Mouse (Mus musculus) cortical plate, adult 2 months (tissue): ENCODE results near the gene Iqgap1. TPM values are rescaled to one million over a fixed set of nuclear protein-coding genes. Genes with fewer than 3 reads are reported as not detected.

Experiments used
- H3K27ac ChIP-seq: fragments of 200-500 bp; 2 replicates; pipeline ENCODE4 v1.5.1; 2012; ENCODE audit warnings: low read length, control low read depth, inconsistent platforms; ENCODE audit not compliant: insufficient read depth
- H3K4me1 ChIP-seq: fragments of 200-500 bp; 2 replicates; pipeline ENCODE4 v1.6.1; 2011; ENCODE audit warnings: low read length; ENCODE audit not compliant: control insufficient read depth, insufficient read depth
- H3K4me3 ChIP-seq: fragments of 200-500 bp; 2 replicates; pipeline ENCODE4 v1.5.1; 2011; ENCODE audit warnings: mild to moderate bottlenecking, low read length, control low read depth; ENCODE audit not compliant: insufficient read depth
- CTCF ChIP-seq: fragments of 200-500 bp; IDR thresholded peaks from 2 replicates; pipeline ENCODE4 v1.5.1; 2011; ENCODE audit warnings: mild to moderate bottlenecking, control low read depth, low read length; ENCODE audit not compliant: insufficient read depth; ENCODE audit errors: extremely low read depth
- POLR2A ChIP-seq: fragments of 200-500 bp; IDR thresholded peaks from 2 replicates; pipeline ENCODE4 v1.6.1; 2011; ENCODE audit warnings: mild to moderate bottlenecking, low read length, control low read depth; ENCODE audit not compliant: insufficient read depth; ENCODE audit errors: extremely low read depth
- polyA plus RNA-seq: library from polyadenylated mRNA; depleted of rRNA; stranded (reverse); fragments of >200 nt; gene quantifications from 2 replicates; pipeline ENCODE4 v1.2.3, GENCODE M21; 2012

Iqgap1 gene
- polyA plus RNA-seq, 1 experiment = 18.9 TPM

DNA sequence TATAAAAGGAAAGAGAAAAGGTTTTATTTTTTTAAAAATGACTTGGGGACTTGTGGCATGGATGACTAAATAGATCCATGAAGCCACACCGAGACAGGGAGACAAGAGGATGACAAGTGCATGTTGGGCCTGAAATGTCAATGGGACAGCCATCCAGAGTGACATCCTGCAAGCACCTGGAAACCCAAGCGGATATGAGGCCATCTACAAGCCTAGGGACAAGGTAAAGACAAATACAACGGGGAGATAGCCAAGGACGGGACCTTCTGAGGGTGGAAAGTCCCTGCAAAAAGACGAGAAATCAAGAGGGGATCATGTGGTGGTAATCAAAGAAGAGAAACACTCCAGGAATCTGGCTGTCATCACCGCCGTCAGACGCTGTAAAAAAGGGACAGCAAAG is 48.6 kb downstream of the Iqgap1 start:
- no peak overlapping the region for H3K4me3 ChIP-seq
- H3K4me1 ChIP-seq = peaks cover 9% of the 10 kb centered on the region
- no peak for TF ChIP-seq CTCF
- 0 out of 2 replicates have a peak overlapping the region, but pooled peaks have one; percentile 18 for H3K27ac ChIP-seq

DNA sequence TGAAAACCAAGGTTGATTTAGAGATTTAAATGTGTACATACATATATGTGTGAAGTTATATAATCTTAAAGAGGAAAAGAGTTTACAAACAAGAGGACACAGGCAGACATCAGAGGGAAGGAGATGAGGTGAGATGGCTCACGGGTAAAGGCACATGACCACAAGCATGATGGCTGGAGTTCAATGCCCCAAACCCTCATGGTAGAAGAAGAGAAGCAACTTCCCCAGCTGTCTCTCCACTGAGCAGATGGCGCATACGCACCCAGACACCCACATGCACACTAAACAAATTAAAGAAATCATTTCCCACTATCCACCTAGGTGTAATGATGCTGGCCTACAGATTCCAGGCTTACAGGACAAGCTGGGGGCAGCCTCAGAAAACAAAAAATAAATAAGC is 49.7 kb downstream of the Iqgap1 start:
- H3K4me3 ChIP-seq = no peak overlapping the region
- TF ChIP-seq CTCF = no peak
- no peak for TF ChIP-seq POLR2A
- no peak overlapping the region; the same call in 1 of the 2 replicates for H3K27ac ChIP-seq
- H3K4me1 ChIP-seq = peaks cover 9% of the 10 kb centered on the region

- Histone ChIP-seq H3K4me3 (no peak overlapping the region), H3K27ac (peak overlapping the region; percentile 53), H3K4me1 (peaks cover 9% of the 10 kb centered on the region)
- TF ChIP-seq CTCF (no peak), POLR2A (no peak)
Measured at GRCm38 (mm10) chr7:80775448-80775904, 50.3 kb downstream of the Iqgap1 start.

DNA sequence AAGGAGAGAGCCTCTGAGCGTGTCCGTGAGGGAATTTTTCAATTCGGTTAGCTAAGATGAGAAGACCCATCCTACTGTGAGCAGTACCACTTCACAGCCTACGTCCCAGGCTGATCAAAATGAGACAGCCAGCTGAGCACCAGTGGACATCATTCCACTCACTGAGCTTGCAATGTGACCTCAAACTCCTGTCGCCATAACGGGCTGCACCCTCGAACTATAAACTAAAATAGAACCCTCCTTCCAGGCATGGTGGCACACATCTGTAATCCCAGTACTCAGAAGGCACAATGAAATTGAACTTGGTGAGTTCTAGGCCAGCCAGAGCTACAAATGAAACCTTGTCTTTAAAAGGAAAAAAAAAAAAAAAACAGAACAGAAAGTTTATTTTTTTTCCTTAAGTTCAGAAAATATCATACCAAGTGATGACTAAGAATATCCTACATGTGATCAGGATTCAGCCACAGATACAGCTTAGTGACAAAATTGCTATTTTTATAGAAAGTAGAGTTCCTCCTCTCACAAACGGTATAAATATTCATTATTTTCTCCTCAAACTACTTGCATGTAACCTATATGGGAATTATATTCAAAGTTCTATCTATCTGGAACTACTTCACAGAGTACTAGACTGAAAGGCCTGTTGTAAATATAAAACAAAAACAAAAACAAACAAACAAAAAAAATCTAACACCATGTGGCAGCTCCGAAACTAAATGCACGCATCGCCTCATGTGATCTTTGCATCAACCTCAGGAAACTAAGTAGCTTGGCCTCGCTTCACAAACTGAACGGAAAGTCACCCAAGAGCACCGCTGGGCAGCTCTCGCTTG is 50.9 kb downstream of the Iqgap1 start:
- H3K4me1 ChIP-seq = peaks cover 9% of the 10 kb centered on the region
- no peak for TF ChIP-seq POLR2A
- TF ChIP-seq CTCF = no peak
- H3K4me3 ChIP-seq = no peak overlapping the region
- peak overlapping the region; percentile 91 for H3K27ac ChIP-seq

DNA sequence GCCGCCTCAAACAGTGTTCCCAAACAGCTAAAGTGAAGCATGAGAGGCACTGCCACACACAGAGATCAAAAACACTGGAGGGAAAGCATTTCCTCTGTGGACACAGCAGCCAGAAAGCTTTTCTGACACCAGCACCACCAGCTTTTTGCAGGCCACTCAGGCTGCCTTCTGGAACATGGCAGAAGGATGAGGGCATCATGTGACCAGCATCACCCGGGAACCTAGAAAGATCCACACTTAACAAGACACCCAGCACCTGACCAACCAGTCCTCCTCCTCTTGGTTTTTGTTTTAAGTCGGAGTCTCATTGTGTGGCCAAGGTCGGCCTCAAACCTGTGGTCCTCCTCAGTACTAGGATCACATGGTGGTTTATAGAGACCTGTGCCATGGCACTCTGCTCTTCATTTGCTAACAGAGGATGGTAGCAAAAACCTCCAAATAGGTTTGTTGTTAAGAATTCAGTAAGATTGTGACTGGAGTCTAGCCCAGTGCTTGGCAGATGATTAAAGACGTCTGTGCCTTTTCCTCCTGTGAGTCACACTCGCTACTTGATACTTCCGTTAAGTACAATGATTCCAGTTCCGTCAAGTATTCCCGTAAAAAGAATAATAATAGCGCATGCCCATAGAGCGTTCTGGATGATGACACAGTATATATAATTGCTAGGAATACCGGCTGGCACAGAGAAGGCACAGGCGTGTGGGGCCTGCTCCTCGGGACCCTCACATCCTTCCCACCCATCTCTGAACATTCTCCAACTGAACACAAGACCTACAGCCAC is 51.8 kb downstream of the Iqgap1 start:
- no peak for TF ChIP-seq CTCF
- TF ChIP-seq POLR2A = no peak
- peaks cover 9% of the 10 kb centered on the region for H3K4me1 ChIP-seq
- peak overlapping the region; percentile 91 for H3K27ac ChIP-seq
- H3K4me3 ChIP-seq = no peak overlapping the region

GRCm38 (mm10) chr7:80770466-80770865 is 55.3 kb downstream of the Iqgap1 start:
- Histone ChIP-seq H3K4me3 (no peak overlapping the region), H3K4me1 (peaks cover 13% of the 10 kb centered on the region; the same call in 1 of the 2 replicates), H3K27ac (no peak overlapping the region)
- no peak for TF ChIP-seq POLR2A
- no peak for TF ChIP-seq CTCF

GRCm38 (mm10) chr7:80766861-80767312 is 58.9 kb downstream of the Iqgap1 start:
- H3K27ac ChIP-seq = no peak overlapping the region
- H3K4me1 ChIP-seq = peaks cover 13% of the 10 kb centered on the region
- H3K4me3 ChIP-seq = no peak overlapping the region
- TF ChIP-seq POLR2A (peak; percentile 50; the same call in 1 of the 2 replicates), CTCF (no peak)

GRCm38 (mm10) chr7:80766072-80766471 is 59.7 kb downstream of the Iqgap1 start:
- Histone ChIP-seq H3K4me1 (peaks cover 13% of the 10 kb centered on the region), H3K27ac (no peak overlapping the region), H3K4me3 (no peak overlapping the region)
- TF ChIP-seq CTCF = no peak
- no peak for TF ChIP-seq POLR2A

GRCm38 (mm10) chr7:80763864-80764437 is 61.8 kb downstream of the Iqgap1 start:
- Histone ChIP-seq H3K27ac (peak overlapping the region; percentile 12; the same call in 1 of the 2 replicates), H3K4me3 (no peak overlapping the region), H3K4me1 (peaks cover 13% of the 10 kb centered on the region)
- TF ChIP-seq CTCF = no peak
- no peak for TF ChIP-seq POLR2A

DNA sequence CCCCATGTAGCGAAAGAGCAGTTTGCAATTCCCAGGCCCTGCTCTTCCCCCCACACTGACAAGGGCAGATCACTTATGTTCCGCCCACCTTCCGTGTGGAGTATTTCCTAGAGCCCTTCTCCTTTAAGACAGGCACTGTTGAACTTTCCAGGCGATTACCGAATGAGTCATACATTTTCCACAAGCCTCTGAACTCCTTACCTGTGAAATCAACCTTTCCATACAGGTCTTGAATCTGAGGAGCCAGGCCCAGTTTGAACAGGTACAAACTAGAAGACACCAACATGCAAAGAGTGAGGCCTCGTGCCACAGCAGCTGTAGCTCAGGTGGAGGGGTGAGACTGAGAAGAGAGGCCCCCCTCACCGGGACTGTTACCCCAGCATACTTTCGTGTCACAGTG is 63.5 kb downstream of the Iqgap1 start:
- Histone ChIP-seq H3K4me3 (no peak overlapping the region), H3K27ac (no peak overlapping the region), H3K4me1 (peaks cover 12% of the 10 kb centered on the region)
- no peak for TF ChIP-seq CTCF
- TF ChIP-seq POLR2A = no peak
